Mouse (Mus musculus): ENCODE data around the gene Ss18l1. TPM values are rescaled to one million over a fixed set of nuclear protein-coding genes. Genes with fewer than 3 reads are reported as not detected.

Gene Ss18l1
- total and polyA plus RNA-seq, 3 experiments: 6.7 to 18.1 (median 11.8) TPM

GRCm38 (mm10) chr2:180034753-180035152 lies 7.6 kb upstream of the Ss18l1 start:
- no peak for DNase-seq

GRCm38 (mm10) chr2:180040406-180040805 lies 1.9 kb upstream of the Ss18l1 start:
- peak; percentile 19 for DNase-seq

- no peak for DNase-seq
These were observed 593 bp upstream of the Ss18l1 start for GRCm38 (mm10) chr2:180041577-180042255.

GRCm38 (mm10) chr2:180042858-180043515 lies 678 bp downstream of the Ss18l1 start:
- peak; percentile 73 for DNase-seq

GRCm38 (mm10) chr2:180045283-180045682 lies 3.0 kb downstream of the Ss18l1 start:
- DNase-seq: peak; percentile 43

- no peak for DNase-seq
These were observed 5.3 kb downstream of the Ss18l1 start for GRCm38 (mm10) chr2:180047580-180047979.

GRCm38 (mm10) chr2:180047980-180048635 lies 5.8 kb downstream of the Ss18l1 start:
- DNase-seq: no peak

- DNase-seq: peak; percentile 75
These were observed 8.7 kb downstream of the Ss18l1 start for GRCm38 (mm10) chr2:180050986-180051385.

- no peak for DNase-seq
These were observed 9.9 kb downstream of the Ss18l1 start for GRCm38 (mm10) chr2:180051986-180052733.

- no peak for DNase-seq
These were observed 10.7 kb downstream of the Ss18l1 start for GRCm38 (mm10) chr2:180053001-180053400.

GRCm38 (mm10) chr2:180063338-180064131 lies 21.2 kb downstream of the Ss18l1 start:
- DNase-seq: no peak

GRCm38 (mm10) chr2:180069770-180070480 lies 27.6 kb downstream of the Ss18l1 start:
- no peak for DNase-seq

GRCm38 (mm10) chr2:180070481-180071453 lies 28.5 kb downstream of the Ss18l1 start, which contains the start of gene Mtg2:
Gene Mtg2, plus strand, starts transcription at chr2:180070588.
- peak; percentile 97 for DNase-seq

GRCm38 (mm10) chr2:180071671-180072070 lies 29.4 kb downstream of the Ss18l1 start:
- no peak for DNase-seq

GRCm38 (mm10) chr2:180072886-180073285 lies 30.6 kb downstream of the Ss18l1 start:
- DNase-seq: no peak

GRCm38 (mm10) chr2:180077622-180078021 lies 35.3 kb downstream of the Ss18l1 start:
- DNase-seq: no peak

- no peak for DNase-seq
These were observed 38.4 kb downstream of the Ss18l1 start for GRCm38 (mm10) chr2:180080680-180081079.

- DNase-seq: no peak
These were observed 40.8 kb downstream of the Ss18l1 start for GRCm38 (mm10) chr2:180083063-180083462.

GRCm38 (mm10) chr2:180084565-180084964 lies 42.3 kb downstream of the Ss18l1 start:
- DNase-seq: no peak
